Mouse (Mus musculus) retina, embryonic 14.5 days (tissue): ENCODE measurements at regions not wholly inside any gene's neighbourhood (a gene's known extent, or its start where the extent isn't known, plus 50 kb on each side); places are given as distances from the start of the nearest gene placed in this dataset.
A peak's percentile ranks its signal among the peaks of the same experiment; 100 is the strongest.

ENCODE experiments used
- DNase-seq: peaks from one replicate; pipeline ENCODE4 v3.0.0-alpha.2; 2015; ENCODE audit warnings: low spot score

DNA sequence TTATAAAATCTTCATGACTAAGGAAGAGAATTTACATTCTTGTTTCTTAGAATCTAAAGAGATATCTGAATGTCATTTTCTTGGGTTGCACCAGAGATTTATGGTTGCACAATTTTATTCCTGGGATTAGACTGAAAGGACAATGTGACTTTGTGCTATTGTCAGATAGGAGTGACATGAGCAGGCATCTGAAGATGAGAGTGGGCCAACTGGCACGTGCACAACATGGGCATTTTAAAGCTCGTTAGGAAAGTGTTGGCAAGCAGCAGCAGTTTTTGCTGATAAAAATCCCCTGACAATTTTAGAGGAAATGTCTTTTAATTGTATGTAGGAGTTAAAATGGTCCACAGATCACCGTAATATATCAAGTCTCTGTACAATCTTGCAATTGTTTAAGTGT lies 178.9 kb upstream of the Tecrl start:
- no peak for DNase-seq

- DNase-seq, result peak; percentile 78
Measured at GRCm38 (mm10) chr5:83518661-83519060, 163.7 kb upstream of the Tecrl start.

DNA sequence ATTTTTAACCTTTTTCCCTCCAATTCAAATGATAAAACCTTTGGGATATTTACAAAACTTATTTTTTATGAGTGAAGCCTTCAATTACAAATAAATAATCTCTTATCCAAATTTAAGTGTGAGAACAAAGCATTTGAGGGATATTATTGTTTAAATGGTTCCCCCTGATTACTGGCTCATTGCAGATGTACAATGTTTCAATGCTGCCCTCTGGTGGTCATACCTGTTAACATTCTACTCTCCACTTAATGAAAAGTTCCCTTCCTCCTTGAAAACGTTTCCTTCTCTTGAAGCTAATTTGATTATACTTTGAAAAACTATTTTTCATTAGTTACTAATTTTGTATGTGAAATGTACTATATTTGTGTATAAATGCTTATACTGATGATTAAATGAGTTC lies 129.1 kb upstream of the Tecrl start:
- peak; percentile 89 for DNase-seq

- peak; percentile 85 for DNase-seq
Measured at GRCm38 (mm10) chr5:83440259-83440658, 85.3 kb upstream of the Tecrl start.

DNA sequence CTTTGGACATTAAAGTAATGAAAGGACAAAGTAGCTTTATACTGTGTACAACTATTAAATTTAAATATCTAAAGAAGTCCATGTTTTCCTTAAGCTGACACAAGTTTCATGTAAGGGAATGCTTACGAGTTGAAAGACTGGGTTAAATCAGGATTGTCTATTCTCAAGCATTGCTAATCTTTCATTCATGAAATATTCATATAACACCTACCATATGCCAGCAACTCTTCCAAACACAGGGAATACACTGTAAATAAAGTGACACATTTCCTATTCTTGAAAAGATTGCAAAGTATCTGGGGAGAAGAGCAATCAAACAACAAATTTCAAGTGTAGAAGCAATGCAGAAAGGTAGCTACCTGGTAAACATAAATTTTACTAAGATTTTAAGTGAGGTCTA lies 81.5 kb upstream of the Tecrl start:
- no peak for DNase-seq

- no peak for DNase-seq
Measured at GRCm38 (mm10) chr5:83421708-83422107, 66.7 kb upstream of the Tecrl start.

- peak; percentile 71 for DNase-seq
Measured at GRCm38 (mm10) chr5:83410221-83410620, 55.2 kb upstream of the Tecrl start.

- DNase-seq, result no peak
Measured at GRCm38 (mm10) chr5:83405266-83405954, 50.4 kb upstream of the Tecrl start.
